Mouse (Mus musculus): ENCODE data around the gene Klrc2. TPM values are rescaled to one million over a fixed set of nuclear protein-coding genes. Genes with fewer than 3 reads are reported as not detected.

Klrc2 gene
- polyA plus RNA-seq, 1 experiment from 2014 or later, result 0.11 TPM

Small RNAs within 50 kb of the gene (microRNA-seq; reads per million reads assigned to microRNA genes)
- not detected for gene Mir680-1

Other genes with a start within 250 kb of the Klrc2 start
- gene Clec1a, start 208.7 kb downstream of the Klrc2 start, polyA plus RNA-seq (2015; fragmentation: Nextera tagmentation; extraction: Ambion mirVana), result 3.6 and 3.8 TPM in 2 replicates
- gene Olr1, start 153.5 kb downstream of the Klrc2 start, polyA plus RNA-seq (2015; fragmentation: Nextera tagmentation; extraction: Ambion mirVana), result 0.06 TPM in 1 of 2 replicates, not detected in the other
- gene Tmem52b, start 148.1 kb downstream of the Klrc2 start, polyA plus RNA-seq (2015; fragmentation: Nextera tagmentation; extraction: Ambion mirVana), result 0.11 TPM in 1 of 2 replicates, not detected in the other
- 37.9 and 38.7 TPM in 2 replicates for gene Gabarapl1, start 127.5 kb downstream of the Klrc2 start, polyA plus RNA-seq (2015; fragmentation: Nextera tagmentation; extraction: Ambion mirVana)
- not detected in 2 replicates for gene Klre1, start 82.8 kb downstream of the Klrc2 start, polyA plus RNA-seq (2015; fragmentation: Nextera tagmentation; extraction: Ambion mirVana)
- gene Klrd1, start 68.9 kb downstream of the Klrc2 start, polyA plus RNA-seq (2015; fragmentation: Nextera tagmentation; extraction: Ambion mirVana), result 1.6 and 2.4 TPM in 2 replicates
- 0.59 and 0.79 TPM in 2 replicates for gene Klrk1, start 36.8 kb downstream of the Klrc2 start, polyA plus RNA-seq (2015; fragmentation: Nextera tagmentation; extraction: Ambion mirVana)
- not detected in 2 replicates for gene Klrc3, start 17.4 kb downstream of the Klrc2 start, polyA plus RNA-seq (2015; fragmentation: Nextera tagmentation; extraction: Ambion mirVana)
- gene Klrc1, start 18.3 kb upstream of the Klrc2 start, polyA plus RNA-seq (2015; fragmentation: Nextera tagmentation; extraction: Ambion mirVana), result 0.27 and 0.49 TPM in 2 replicates
- gene Klri1, start 56.4 kb upstream of the Klrc2 start, polyA plus RNA-seq (2015; fragmentation: Nextera tagmentation; extraction: Ambion mirVana), result not detected in 2 replicates
- gene Klri2, start 79.8 kb upstream of the Klrc2 start, polyA plus RNA-seq (2015; fragmentation: Nextera tagmentation; extraction: Ambion mirVana), result 0.07 and 0.15 TPM in 2 replicates
- gene Gm156, start 123.6 kb upstream of the Klrc2 start, polyA plus RNA-seq (2015; fragmentation: Nextera tagmentation; extraction: Ambion mirVana), result not detected in 2 replicates
- not detected in 2 replicates for gene Gm17631, start 202.0 kb upstream of the Klrc2 start, polyA plus RNA-seq (2015; fragmentation: Nextera tagmentation; extraction: Ambion mirVana)
- not detected in 2 replicates for gene Klra17, start 216.0 kb upstream of the Klrc2 start, polyA plus RNA-seq (2015; fragmentation: Nextera tagmentation; extraction: Ambion mirVana)